Mouse (Mus musculus) left cerebral cortex, adult 11 months (tissue): ENCODE measurements at regions not wholly inside any gene's neighbourhood (a gene's known extent, or its start where the extent isn't known, plus 50 kb on each side); places are given as distances from the start of the nearest gene placed in this dataset.

ENCODE experiments used
- DNase-seq: peaks from one replicate; pipeline ENCODE4 v3.0.0; 2022; ENCODE audit warnings: low spot score

DNA sequence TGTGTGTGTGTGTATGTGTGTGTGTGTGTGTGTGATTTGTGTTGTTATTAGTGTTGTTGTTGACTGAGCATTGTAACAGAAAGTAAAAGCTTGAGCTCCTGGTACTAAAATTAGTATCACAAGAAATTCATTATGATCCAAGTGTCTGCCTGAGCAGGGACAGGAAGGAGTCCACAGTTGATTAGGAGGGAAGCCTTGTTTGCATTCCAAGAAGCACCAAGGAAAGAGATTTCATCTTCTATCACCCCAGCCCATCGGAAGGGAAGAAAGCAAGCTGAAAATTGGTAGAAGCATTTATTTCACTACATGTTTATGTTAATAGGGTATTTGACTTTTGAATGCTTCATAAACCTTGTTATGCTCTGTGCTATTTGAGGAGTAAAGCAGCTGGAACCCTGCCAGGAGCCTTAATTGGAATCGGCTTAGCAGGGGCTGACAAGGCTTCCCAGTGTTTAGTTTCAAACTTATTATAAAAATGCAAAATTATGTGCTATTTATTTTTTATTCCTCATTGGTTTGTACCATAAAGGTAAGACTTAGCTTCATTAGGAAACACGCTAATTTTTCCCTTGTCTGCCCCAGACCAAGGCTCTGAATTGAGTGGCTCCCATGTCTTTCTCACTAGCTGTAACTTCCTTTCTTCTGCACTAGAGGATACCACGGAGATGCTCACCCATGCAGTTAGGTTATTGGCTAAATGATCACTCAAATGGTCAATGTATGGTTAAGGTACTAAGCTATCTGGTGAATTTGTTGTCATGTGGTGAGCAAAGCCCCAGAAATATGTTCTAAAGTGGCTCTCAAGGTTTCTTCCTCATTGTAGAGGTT, 318.6 kb downstream of the Serpinb8 start:
- no peak for DNase-seq

DNA sequence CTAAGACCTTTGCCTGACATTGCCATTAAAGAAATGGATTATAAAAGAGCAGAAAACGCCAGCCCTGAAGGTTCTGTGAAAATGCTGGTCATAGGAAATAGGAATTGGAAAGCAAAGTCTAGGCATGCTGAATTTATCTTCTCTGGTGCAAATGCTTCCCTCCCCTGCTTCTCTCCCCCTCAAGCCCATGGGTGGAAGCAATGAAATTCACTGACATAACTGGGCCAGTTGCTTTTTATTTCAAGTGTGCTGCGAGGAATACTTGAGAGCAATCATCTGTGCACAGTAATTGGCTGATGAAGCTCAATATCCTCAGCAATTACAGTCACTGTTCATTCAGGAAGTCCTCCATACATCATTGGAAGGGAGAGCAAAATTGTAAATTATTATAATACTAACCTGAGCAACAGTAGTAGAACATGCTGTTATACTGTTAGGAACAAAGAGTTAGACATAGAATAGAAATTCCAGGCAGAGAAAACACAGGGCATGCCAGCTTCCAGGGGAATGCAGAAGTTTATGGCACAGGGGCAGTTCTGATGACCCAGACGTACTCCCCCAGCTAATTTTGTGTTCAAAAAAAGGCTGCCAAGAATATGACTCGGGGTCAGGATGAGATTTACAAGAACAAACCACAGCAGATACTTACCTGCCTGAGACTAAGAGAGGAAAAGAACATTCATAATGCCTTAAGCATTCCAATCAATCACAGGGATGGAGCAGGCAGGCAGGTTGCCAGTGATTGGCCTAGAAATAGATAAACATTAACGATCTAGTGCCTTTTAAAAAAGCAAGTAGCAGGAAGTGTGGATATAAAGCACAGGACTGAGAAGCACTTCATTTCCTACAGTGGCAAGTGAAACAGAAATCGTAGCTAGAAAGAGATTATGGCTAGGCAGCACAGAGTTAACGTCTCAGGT, 325.1 kb downstream of the Serpinb8 start:
- DNase-seq, result no peak

DNA sequence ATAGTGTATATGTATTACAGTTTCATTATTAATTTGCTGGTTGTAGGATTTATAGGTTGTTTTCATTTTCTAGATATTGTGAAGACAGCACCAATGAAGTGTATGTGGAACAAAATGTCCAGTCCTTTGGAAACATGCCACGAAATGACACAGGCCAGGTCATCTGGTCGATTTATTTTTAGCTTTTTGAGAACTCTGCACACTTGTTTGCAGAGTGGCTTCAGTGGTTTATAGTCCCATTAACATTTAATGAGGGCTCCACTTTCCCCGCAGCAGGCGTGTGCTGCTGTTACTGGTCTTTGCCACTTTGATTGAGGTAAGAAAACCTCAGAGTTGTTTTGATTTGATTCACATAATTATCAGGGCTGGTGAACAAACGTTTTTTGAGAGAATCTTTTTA, 327.2 kb downstream of the Serpinb8 start:
- DNase-seq, result no peak

DNA sequence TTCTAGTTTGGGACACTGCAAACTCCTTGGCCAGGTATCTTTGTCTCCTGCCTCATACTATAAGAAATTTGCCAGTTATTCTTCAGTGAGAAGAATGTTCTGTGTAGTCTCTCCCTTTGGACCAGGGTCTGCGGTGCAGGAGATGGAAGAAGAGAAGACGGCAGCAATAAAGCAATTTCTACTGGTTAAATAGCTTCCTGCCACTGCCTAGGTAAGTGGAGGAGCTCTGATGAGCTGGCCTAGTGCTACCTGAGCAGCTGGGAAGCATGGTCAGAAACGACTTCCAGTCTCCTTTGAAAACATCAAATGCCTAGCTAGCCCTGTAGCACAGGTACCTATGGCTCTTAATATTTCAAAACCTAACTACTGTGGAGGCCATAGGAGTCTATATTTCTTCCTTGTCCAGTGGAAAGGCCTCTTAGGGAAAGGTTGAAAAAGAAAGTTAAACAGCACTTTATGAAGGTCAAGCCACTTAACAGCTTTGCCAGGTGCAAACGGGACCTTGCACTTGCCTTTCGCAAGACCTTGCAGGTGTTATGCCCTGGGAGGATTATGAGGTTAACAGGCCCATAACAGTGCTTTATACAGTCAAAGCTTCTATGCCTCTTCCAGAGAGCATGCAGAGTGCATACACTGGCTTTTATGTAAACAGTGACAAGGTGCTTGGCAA, 351.9 kb downstream of the Serpinb8 start:
- DNase-seq, result no peak

DNA sequence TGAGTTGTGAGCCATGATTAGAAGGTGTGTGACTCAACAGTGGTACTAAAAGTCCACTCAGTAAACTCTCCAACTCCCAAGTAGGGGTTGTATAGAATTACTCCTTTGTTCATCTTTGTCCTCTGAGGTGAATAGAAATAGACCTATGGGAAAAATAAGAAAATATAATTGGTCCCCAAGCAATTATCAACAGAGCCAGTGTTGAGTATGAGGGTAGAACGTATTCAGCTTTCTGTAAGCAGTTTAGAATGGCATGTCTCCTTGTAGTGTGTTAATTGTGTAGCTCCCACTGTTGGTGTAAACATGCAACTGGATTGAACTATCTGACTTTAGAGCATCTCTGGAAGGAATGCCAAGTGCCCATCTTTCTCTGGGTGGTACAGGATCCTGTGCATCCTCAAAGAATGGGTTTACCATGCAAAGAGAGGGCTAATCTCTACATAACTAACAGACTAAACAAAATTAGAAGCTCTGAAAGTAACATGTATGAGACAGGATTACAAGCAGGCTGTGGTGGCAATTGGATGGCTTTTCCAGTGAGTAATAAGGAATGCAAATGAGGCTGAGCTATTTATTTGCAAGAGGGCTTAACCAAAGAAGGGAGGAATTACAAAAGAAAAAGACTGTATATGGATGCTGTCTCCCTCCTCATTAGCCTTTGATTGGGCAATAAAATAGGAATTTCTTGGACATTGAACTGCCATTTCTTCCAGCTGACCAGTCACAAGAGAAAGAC, 356.6 kb downstream of the Serpinb8 start:
- no peak for DNase-seq

DNA sequence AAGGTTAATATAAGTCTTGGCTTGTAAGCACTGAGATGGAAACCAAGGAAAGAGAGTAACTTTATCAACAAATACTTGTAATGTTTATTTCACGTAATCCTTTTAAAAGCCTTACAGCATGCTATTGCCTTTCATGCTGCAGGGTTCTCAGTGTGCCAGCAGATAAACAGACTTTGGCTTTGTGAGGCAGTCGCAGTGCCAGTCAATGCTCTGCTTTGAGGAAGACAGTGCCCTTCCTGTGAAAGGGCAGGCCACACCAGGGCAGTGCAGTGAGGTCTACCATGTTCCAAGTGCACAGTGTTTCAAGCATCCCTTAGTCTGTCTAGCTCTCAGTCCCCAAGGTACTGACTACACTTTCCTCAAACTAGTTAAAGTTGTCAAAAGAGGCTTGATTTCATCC, 360.6 kb downstream of the Serpinb8 start:
- DNase-seq, result no peak

DNA sequence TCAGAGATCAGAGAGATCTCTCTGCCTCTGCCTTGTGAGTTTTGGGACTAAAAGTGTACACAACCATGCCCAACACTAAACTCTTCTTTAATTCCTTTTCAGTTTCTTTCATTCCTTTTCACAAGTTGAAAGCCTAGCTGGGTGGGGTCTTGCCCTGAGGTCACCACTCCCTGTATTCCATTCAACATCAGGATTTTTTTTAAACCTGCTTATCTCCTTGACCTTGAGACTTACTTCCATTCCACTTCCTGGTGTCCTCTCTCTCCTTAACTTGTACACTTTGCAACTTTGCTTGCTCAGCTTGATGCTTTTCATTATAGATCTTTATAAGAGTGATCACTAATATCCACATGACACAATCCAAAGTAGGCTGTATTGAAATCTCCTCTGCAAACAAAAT, 371.2 kb downstream of the Serpinb8 start:
- no peak for DNase-seq

DNA sequence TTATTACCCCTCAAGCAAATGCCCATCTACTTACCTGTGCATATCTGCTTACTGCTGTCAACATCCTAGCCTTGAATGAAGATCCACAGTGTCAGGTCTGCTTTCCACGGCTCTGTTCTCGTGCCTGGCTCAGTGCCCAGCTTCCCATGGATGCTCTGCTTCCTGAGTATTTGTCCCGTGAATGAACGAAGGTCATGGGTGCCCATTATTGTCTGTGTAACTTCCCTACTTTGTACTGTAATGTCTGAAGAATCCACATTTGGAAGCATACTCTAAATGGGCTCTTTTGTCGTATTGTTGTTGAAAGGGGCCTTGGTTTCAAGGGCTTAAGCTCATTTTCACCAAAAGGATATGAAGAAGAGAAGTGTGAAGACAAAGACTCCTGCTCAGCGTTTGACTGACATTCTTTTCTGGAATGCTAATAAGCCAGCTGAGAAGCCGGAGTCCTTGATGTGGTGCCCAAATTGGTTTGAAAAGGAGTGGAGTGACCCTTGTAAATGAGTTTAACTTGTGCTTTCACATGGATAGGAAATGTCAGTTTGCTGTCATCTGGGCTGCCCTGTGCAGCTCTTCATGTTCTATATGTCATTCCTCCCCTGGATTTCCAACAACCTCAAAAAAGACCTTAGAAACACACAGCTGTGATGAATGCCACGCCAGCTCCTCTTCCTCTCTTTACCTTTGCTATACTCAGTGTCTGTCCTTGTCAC, 386.0 kb downstream of the Serpinb8 start:
- DNase-seq, result no peak

DNA sequence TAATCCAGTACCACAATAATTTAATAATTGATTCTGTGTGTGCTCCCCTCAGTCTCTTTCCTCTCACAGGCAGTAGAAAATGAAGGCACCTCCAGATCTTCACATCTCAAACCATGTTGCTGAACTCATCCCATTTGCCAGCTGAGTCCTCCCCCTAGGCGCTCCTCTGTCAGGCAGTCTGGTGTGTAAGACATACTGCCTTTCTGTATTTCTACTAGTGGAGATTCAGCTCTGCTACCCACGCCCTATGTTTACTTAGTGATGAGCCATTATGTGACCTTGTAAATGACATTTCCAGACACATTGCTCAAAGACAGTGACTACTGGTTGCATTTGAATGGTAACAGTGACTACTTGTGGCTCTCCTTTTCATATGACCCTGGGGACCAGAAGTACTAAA, 387.9 kb downstream of the Serpinb8 start:
- DNase-seq, result no peak

DNA sequence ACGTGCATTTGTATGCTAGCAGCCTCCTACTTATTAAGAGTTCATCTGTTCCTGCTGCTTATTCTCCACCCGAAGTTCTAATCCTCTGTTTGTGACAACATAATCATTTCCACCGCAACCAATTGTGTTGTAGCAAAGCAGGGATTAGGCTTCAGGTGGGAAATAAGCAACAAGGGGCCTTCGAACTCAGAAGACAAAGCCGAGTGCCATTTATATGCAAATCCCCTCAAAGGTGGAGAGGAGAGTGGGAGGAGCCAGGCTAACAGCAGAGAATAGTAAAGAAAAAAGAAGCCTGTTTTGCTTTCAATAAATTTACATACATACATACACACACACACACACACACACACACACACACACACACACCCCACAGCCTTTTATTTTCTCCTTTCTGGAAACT, 388.6 kb downstream of the Serpinb8 start:
- no peak for DNase-seq

DNA sequence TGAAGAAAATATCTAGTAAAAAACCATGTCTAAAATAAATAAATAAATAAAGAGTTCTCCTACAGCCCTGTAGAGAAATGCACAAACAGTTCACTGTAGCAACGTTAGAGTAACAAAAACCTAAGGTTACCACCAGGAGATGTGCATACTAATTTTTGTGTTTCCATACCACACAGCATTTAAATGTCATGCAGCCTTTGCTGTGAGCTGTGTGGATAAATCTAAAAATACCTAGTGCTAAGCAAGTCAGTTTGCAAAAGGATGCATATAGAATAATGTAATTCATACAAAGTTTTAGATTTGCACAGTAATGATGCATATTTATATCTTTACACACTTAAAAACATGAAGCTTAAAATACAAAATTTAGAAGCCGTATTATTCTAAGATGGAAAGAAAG, 395.8 kb downstream of the Serpinb8 start:
- no peak for DNase-seq

DNA sequence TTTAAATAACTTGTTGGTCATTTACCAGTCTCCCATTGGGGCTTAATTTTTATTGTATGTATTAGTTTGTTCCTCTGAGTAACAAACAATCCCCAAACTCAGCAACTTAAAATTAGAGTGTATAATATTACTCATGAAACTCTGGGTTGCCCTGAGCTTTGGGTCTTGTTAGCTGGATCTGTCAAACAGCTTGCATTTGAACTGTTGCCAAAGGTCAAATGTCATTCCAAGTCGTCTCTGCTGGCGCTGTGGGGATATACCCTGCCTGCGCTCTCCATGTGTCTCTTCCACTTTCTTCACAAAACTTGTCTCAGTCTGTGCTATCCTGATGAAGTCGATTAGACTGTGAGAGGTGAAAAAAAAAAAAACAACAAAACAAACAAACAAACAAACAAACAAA, 398.3 kb downstream of the Serpinb8 start:
- no peak for DNase-seq

DNA sequence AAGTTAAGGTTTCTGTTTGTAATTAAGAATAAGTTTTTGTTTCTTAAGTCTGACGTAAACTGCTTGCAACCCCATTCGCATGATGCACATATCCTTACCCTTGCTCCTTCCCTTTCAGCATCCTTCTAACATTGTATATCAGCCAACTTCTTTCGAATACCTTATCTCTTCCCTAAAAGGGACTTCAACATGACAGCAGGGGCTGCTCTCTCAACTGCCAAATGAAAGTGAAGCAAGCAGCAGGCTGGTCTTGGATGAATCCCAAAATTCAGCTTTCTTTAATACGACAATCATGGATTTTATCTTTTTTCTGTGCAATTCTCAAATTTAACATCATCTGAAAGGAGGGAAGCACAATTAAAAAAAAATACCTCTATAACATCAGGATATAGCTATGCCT, 403.2 kb downstream of the Serpinb8 start:
- DNase-seq, result no peak

DNA sequence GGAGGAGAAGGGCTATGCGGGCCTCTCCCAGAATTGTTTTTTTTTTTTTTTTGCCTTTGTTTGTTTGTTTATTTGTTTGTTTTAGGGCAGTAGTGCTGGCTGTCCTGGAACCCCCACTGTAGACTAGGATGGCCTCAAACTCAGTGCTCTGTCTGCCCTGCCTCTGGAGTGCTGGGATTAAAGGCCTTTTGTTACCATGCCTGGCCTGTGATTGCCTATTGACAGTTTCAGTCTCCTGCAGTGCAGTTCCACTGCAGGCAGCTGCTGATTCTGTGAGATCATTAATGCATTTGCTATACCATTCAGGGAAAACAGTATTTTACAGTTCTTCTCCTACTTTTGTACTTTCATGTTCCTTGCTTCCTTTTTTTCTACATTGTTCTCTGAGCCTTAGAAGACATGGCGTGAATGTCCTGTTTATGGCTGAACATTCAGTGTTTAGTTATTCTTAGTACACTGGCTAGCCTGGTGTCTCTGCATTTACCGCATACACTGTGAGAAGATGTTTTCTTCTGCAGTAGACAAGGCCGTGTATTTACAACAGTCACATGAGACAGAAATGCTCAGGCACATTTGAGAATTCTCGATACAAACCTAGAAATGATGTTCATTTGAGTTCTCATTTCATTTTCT, 434.0 kb downstream of the Serpinb8 start:
- no peak for DNase-seq

DNA sequence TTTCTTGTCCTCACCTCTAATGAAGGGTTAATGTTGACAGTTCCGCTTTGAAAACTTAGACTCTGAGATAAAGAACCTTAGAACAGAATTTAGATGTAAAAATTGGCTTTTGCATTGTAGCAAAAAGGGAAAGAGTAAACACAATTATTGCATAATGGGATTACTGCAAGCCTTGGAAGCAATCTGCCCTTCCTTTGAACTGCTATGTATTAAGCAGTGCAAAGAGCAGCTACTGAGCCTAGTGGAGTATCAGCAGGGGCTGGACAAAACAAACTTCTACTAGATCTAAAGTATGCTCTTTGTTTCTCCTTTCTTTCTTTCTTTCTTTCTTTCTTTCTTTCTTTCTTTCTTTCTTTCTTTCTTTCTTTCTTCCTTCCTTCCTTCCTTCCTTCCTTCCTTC, 434.9 kb downstream of the Serpinb8 start:
- DNase-seq, result no peak

DNA sequence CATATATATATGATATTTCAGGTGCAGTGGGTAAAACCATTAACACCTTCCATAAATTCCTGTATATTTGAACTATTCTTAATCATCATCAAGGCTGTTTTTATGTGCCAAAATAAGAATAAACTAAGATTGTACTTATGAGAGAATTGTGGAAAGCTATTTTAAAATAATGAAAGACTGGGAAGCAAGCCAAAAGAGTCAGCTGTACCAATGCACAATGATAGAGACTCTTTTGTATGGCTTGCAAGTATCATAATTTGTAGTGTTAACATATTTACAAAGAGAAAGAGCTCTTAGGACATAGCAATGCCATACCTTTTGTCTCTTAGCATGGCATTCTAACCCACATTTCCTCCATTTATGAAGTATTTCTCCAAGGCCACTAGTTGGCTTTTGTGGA, 436.7 kb downstream of the Serpinb8 start:
- no peak for DNase-seq

DNA sequence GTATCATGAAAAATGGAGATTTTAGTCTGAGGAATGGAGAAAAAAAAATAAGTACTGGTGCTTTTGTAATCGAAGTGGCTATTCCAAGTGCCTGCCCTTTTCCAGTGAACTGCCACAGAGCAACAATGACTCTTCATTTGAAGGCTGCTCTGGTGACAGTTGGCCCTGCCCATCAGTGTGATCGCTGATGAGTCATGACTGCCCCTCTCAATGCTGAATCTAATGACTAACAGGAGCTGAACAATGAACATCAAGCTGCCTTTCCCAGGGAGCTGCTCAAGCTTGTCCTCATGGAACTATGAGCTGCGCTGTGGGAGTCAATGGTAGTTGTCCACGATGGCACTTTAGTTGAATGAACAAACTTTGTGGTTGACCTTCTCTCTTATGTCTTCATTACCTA, 456.4 kb downstream of the Serpinb8 start:
- DNase-seq, result no peak

DNA sequence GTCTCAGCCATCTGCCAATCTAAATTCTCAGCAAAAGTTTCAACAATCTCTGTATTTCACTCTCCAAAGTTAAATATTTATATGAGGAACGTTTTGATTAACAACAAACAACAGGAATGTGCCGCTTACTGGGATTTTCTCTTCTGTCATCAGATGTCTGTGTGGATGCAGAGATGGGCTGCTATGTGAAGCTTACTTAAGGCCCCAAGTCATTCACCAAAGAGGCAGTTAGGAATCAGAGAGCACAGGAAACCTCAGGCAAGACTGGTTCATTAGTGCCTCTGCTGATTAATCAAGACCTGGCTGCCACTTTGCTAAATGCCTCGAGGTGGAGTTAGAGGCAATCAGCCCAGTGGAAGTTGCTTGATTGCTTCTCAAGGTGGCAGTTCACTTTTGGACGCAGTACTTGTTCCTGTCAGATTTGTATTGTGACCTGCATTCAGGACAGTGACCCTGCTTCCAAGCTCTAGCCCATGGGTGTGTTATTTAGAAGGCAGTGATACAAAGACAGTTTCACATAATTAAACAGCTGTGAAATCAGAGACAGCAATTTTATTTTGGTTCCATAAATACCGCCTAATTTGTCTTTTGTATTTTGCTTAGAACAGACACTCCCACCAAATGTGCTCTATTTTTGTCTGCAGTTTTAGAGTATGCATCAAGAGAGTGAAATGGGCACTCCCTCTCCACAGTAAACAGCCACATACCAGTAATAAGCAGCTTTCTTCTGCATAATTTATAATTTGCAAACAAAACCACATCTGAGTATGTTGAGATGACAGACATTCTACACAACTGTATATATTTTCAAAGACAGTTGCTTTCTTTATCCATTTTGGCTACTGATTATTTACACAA, 457.3 kb downstream of the Serpinb8 start:
- no peak for DNase-seq

DNA sequence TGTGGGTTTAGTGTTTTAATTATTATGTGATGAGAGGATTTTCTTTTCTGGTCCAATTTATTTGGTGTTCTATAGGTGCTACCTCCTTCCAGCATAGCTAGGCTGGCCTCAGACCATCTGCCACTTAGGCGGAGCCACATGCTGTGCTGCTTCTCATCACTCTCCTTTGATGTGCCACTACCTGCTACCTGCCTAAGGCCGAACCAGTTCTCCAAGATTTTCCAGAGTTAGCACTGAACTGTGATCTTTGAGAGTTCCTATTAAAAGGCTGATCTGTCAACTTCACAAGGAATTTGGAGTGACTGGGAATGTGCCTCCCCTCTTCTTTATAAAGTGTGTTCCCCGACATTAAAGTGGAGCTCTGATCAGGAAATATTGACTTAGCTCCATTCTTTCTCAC, 504.8 kb downstream of the Serpinb8 start:
- DNase-seq, result no peak

DNA sequence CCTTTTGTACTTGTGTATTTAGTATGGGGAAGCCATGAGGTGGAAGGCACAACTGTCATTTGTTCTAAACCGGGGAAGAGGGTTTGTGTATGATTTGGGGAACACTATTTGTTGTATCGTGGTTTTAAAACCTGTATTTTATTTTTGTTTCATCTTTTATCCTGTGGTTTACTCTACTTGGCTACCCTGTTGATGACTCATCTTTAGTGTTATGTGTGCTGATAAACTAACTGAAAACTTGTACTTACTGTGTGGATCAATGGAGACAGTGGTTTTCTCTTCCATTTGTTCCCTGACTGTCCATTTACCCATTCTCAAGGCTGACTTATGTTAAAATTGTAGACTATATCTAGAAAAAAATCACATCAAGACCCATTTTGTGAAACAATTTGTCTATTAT, 512.8 kb downstream of the Serpinb8 start:
- no peak for DNase-seq
